Mouse (Mus musculus): ENCODE data around the gene Tnfrsf13b.

The Tnfrsf13b gene

DNA sequence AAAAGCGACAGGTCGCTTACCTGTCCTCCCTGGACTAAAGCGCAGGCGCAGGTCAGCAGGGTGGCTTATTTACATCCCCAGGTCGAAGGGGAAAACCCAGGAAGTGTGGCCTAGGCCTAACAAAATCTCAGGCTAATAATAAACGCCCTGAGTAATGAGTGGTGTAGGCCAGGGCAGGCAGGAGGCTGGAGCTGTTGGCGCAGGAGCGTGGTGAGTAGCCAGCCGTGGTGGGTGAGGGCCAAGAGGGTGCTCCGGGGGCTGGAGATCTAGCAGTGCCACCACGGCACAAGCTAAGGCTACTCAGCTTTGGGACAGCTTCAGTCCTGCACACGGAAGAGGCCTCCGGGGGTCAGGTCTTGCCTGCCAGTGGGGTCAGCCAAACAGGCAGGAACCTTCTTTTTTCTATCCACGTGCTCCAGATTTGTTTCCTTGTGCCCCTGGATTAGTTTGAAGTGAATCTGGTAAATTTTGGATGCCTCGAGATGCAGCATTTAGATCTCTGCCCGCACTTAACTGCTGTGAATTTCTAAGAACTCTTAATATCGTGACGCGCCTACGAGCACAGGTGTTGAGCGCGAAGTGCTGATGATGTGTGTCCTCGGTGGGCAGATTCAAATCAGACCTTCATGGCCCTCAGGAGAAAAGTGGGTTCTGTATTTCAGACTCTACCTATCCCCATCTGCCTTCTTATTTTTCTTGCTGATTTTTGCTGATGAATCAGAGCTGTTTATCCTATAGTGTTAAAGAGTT, at the start of gene Tnfrsf13b:
Gene Tnfrsf13b, plus strand, starts transcription at position 150 of the 750 bp plus-strand sequence.
- no peak for DNase-seq (ENCODE audit: low read depth, low spot score)

DNA sequence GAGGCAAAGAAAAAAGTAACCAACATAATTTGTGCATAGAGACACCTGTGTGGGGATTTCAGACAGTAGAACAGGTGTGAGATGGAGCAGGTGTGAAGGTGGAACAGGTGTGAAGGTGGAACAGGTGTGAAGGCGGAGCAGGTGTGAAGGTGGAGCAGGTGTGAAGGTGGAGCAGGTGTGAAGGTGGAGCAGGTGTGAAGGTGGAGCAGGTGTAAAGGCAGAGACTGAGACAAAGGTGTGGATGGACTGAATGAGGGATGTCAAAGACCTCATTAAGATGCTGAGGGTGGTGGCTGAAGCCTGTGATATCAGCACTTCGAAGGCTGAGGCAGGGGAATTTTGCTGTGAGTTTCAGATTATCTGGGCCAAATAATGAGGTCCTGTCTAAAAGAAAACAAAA, 44.9 kb upstream of the Tnfrsf13b start:
- no peak for DNase-seq (ENCODE audit: low read depth, low spot score)

GRCm38 (mm10) chr11:61090195-61090594, 36.4 kb upstream of the Tnfrsf13b start:
- no peak for DNase-seq (ENCODE audit: low read depth, low spot score)

DNA sequence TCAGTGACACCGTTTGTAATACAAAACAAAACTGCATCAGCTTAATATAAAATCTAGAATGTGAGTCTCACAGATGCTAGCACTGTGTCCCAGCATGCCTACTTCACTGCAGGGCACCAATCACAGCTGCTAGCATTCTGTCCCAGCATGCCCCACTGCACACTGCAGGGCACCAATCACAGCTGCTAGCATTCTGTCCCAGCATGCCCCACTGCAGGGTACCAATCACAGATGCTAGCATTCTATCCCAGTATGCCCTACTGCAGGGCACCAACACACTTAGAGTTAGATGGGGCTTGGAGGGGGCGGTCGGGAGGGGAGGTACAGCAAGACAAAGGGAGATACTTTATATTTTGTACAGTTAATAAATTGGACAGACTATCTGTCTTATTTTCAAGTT, 35.4 kb upstream of the Tnfrsf13b start:
- no peak for DNase-seq (ENCODE audit: low read depth, low spot score)

- peak; percentile 52 for DNase-seq (ENCODE audit: low read depth, low spot score)
Observed at GRCm38 (mm10) chr11:61091642-61092262, 34.8 kb upstream of the Tnfrsf13b start.

DNA sequence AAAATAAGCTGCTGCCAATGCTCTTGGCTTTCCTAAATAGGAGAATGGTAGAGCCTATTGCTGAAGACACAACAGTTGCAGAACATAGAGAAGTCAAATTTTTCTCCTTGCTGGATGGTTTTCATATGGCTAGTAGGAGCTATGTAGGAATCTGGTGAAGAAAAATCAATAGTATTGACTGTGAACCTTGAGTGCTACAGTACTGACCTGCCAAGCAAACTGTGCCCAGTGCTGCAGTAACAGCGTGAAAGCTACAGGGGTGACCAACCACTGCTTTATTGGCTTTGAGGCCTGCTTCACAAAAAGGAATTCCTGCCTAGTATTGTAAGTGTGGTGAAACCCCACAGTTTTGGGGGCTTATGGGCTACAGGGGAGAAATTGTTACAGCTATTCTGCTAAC, 28.5 kb upstream of the Tnfrsf13b start:
- DNase-seq (ENCODE audit: low read depth, low spot score) = no peak

- no peak for DNase-seq (ENCODE audit: low read depth, low spot score)
Observed at GRCm38 (mm10) chr11:61102397-61103339, 23.9 kb upstream of the Tnfrsf13b start.

DNA sequence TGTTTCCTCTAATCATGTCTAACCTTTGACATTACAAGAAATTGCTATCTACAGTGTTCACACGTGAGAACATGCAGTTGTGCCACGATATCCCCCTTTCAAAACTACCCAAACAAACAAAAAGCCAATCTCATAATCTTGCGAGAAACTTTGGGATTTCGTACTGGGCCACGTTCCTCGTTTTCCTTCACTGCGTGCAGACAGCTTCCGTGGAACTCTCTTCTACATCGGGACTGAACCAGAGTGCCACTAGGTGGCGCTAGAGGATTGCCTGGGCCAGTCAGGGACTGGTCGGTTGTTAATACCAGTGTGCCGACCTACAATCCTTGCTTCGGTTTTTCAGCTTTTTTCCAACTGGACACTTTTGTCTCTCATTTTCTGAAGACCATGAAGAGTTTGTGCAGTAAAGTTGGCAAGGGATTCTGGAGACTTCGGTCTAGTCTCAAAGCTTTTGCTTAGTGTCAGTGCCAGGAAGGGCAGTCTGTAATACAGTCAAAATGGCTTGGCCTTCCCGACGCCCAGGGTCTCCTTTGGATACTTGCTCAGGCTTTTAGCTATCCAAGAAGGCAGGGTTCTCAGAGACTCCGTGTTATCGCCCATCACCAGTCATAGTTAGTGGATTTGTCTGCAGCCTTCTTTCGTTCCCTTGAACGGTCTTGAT, 22.2 kb upstream of the Tnfrsf13b start:
- DNase-seq (ENCODE audit: low read depth, low spot score) = peak; percentile 80

GRCm38 (mm10) chr11:61108911-61109361, 17.6 kb upstream of the Tnfrsf13b start:
- DNase-seq (ENCODE audit: low read depth, low spot score) = no peak

GRCm38 (mm10) chr11:61109707-61110106, 16.8 kb upstream of the Tnfrsf13b start:
- no peak for DNase-seq (ENCODE audit: low read depth, low spot score)

GRCm38 (mm10) chr11:61110113-61110512, 16.4 kb upstream of the Tnfrsf13b start:
- no peak for DNase-seq (ENCODE audit: low read depth, low spot score)

DNA sequence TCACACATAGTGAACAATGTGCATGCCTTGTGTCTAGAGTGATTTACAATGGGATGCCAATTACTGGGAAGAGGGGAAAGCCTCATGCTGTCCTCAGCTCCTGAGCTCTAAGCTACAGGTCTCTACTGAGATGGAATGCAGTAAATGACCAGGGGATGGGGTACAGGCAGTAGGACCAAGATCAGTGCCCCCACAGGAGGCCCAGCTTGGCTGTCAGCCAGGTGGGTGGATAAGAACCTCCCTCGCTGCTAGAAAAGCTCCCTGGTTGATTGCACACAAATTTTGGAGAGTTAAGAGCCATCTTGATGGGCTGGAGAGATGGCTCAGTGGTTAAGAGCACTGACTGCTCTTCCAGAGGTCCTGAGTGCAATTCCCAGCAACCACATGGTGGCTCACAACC, 15.6 kb upstream of the Tnfrsf13b start:
- DNase-seq (ENCODE audit: low read depth, low spot score) = no peak

DNA sequence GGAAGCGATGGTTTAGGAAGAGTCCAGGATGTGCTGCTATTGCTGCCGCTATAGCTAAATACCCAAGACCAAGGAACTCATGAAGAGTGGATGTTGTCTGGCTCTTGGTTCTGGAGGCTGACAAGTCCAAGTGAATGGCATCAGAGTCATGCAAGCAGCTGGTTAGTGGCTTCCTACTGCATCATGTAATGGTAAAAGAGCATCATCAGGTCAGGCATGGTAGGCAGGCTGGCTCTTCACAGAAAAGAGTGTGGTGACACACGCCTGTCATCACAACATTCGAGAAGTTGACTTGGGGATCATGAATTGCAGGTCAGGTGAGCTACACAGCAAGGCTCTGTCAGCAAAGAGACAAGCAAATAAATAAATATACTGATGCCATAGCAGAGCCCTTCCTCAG, 15.1 kb upstream of the Tnfrsf13b start:
- no peak for DNase-seq (ENCODE audit: low read depth, low spot score)

DNA sequence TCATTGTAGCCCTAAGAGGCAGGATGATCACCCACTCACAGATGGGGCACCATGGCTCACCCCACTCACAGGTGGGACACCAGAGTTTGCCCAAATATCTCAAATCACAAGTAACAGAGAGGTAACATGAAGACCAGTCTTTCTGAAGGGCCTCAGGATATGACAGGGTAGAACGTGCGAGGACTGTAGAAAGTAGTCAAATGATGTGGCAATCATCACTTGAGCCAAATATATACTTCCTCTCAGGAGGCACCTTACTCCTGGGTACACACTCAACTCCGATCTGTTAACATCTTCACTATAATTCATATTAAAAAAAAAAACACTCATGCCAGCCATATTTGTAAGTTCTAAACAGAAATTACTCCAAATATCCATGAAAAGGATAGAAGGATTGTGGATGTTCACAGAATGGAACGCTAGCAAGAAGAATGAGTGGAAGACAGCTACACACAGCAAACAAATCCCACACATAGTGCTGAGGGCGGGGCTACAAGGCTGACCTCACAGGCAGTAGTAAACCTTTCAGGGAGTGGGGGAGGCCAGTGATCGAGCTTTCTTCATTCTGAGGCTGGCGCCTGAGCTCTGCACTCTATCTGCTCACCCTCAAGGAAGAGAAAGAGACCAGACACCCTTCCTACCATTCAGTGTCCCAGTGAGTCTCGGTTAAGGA, 14.1 kb upstream of the Tnfrsf13b start:
- no peak for DNase-seq (ENCODE audit: low read depth, low spot score)

DNA sequence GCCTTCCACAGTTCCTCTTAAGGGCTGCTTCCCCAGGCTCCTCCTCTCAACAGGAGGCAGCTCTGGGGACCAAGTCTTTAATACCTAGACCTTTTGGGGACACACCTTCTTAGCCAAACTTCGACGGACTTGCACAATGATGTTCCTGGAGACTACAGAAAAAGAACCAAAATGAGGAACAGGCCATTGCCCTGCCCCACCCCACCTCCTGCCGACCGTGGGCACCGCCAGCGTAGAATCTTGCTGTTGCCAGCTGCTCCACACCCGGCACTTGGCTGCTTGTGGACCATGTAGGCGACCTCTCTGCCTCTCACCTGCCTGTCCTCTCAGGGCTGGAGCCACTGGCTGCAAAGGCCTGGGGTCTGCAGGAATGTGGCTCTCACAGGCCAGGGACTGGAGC, 10.3 kb upstream of the Tnfrsf13b start:
- no peak for DNase-seq (ENCODE audit: low read depth, low spot score)

DNA sequence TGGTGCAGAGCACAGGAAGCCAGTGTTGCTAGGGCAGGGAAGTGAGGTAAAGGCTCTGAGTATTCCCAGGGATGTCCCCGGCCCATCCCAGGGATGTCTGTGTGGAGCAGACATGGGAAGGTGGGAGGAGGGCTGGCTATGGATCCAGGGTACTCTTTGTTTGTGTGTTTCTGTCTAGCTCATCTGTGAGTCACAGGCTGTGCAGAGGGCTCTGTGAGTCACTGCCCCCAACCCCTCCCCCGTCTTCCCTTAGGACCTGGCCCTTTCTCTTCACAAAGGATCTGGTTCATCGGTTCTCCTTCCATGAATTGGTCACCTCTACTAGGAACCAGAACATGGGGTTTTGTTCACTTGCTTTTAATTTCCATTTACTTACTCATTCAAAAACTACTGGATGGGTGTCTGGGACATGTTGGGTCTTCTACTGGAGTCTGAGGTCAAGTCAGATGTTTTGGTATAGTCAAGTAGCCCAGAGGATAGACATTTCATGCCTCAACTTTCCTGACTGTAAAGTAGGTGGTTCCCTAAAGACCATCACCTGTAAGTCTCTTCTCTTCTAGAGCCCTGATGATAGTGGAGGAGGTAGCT, 6.5 kb upstream of the Tnfrsf13b start:
- no peak for DNase-seq (ENCODE audit: low read depth, low spot score)

- no peak for DNase-seq (ENCODE audit: low read depth, low spot score)
Observed at GRCm38 (mm10) chr11:61122283-61122768, 4.2 kb upstream of the Tnfrsf13b start.

- DNase-seq (ENCODE audit: low read depth, low spot score) = no peak
Observed at GRCm38 (mm10) chr11:61122769-61123288, 3.7 kb upstream of the Tnfrsf13b start.

- DNase-seq (ENCODE audit: low read depth, low spot score) = no peak
Observed at GRCm38 (mm10) chr11:61123886-61124285, 2.7 kb upstream of the Tnfrsf13b start.

DNA sequence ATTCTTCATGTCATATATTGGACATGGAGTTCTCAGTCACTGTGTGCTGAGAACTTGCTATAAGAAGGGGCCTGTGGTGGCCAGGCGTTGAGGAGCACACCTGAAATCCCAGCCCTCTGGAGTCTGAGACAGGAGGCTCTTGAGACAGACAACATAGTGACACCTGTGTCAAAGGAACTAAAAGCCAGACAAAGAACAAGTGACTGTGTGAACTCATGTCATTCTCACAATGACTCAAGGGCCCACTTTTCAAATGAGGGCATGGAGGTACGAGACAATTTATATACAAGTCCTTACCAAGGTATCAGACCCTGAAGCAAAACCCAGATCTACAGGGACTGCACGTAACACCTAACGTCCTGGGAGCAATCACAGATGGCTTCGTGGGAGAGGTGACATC, 585 bp upstream of the Tnfrsf13b start:
- no peak for DNase-seq (ENCODE audit: low read depth, low spot score)

Data from CD4-positive helper T cell, adult 2 months (primary cell).